Mouse (Mus musculus): Measurements from ENCODE around the gene Tmem269.
A peak's percentile ranks its signal among the peaks of the same experiment; 100 is the strongest.

The Tmem269 gene

GRCm38 (mm10) chr4:119218169-119218568 is at the start of gene Tmem269:
Tmem269 (minus strand) TSS chr4:119218217.
- no peak for DNase-seq

GRCm38 (mm10) chr4:119266606-119267005 is 48.6 kb upstream of the Tmem269 start:
- no peak for DNase-seq

GRCm38 (mm10) chr4:119263459-119263858 is 45.4 kb upstream of the Tmem269 start:
- no peak for DNase-seq

- no peak for DNase-seq
Observed at GRCm38 (mm10) chr4:119262483-119262882, 44.5 kb upstream of the Tmem269 start.

- no peak for DNase-seq
Observed at GRCm38 (mm10) chr4:119261087-119261713, 43.2 kb upstream of the Tmem269 start.

GRCm38 (mm10) chr4:119259344-119260254 is 41.6 kb upstream of the Tmem269 start:
- no peak for DNase-seq

GRCm38 (mm10) chr4:119257083-119257482 is 39.1 kb upstream of the Tmem269 start:
- no peak for DNase-seq

GRCm38 (mm10) chr4:119255351-119255750 is 37.3 kb upstream of the Tmem269 start, which contains the start of gene Cldn19:
Cldn19 (plus strand) TSS chr4:119255414.
- DNase-seq = no peak

GRCm38 (mm10) chr4:119254012-119254618 is 36.1 kb upstream of the Tmem269 start:
- no peak for DNase-seq

GRCm38 (mm10) chr4:119252025-119252808 is 34.2 kb upstream of the Tmem269 start:
- DNase-seq = no peak

GRCm38 (mm10) chr4:119248407-119248965 is 30.5 kb upstream of the Tmem269 start:
- no peak for DNase-seq

GRCm38 (mm10) chr4:119247462-119248235 is 29.6 kb upstream of the Tmem269 start:
- DNase-seq = peak; percentile 30

GRCm38 (mm10) chr4:119246688-119247225 is 28.7 kb upstream of the Tmem269 start:
- no peak for DNase-seq

- no peak for DNase-seq
Observed at GRCm38 (mm10) chr4:119245961-119246360, 27.9 kb upstream of the Tmem269 start.

GRCm38 (mm10) chr4:119245556-119245955 is 27.5 kb upstream of the Tmem269 start:
- no peak for DNase-seq

- no peak for DNase-seq
Observed at GRCm38 (mm10) chr4:119244468-119245240, 26.6 kb upstream of the Tmem269 start.

GRCm38 (mm10) chr4:119242571-119242970 is 24.6 kb upstream of the Tmem269 start:
- no peak for DNase-seq

GRCm38 (mm10) chr4:119241664-119242063 is 23.6 kb upstream of the Tmem269 start:
- no peak for DNase-seq

GRCm38 (mm10) chr4:119239181-119239682 is 21.2 kb upstream of the Tmem269 start:
- peak; percentile 35 for DNase-seq

- no peak for DNase-seq
Observed at GRCm38 (mm10) chr4:119238661-119239060, 20.6 kb upstream of the Tmem269 start.

Measured in cerebellum, adult 8-10 months (tissue).